Mouse (Mus musculus) left cerebral cortex, adult 9 months (tissue): Measurements from ENCODE around the gene Itpk1.

Experiments used
- DNase-seq, 2 experiments: peaks; one replicate each; pipeline ENCODE4 v3.0.0; 2022; ENCODE audit warnings: low spot score in 2 of 2

Gene Itpk1

DNA sequence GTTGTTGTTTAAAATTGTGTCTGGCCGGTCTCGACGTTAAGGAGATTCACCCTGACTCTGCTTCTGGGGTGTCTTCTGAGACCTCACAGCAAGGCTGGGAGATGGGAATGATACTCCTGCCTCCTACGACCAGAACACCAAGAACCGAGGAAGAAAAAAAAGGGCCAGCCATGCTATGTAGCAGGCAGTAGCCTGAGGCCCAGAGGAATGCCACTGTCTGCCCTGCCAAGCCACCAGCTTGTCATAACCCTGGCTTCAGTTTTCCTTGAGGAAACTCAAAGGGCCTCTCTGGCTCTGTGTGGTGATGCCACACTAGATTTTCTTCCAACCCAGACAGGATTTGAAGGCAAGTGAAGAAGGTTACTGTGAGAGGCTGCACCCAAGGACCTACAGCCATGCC lies 79.6 kb downstream of the Itpk1 start:
- no peak for DNase-seq

GRCm38 (mm10) chr12:102623827-102624226 lies 80.9 kb downstream of the Itpk1 start:
- no peak for DNase-seq

DNA sequence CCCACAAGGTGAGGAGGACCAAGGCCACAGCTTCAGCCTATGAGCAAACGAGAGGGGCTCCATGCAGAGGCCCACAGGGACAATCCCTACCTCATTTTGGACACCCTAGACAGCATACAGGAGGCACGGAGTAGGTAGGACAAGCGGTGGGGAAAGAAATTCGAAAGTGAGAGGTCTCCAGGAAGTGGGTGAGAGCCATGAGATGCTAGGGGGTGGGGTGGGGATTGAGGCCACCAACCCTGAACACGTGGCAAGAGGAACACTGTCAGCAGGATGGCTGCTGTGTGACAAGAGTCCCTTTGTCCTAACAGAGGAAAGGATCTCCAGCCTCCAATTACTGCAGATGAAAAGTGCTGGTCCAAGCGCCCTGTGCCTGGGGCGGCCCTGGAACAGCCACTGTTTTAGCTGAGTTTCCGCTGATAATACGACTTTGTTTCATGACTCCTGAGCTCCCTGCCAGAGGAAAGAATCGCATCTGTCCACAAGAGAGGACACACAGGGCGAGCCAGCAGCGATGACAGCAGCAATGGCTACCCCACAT lies 82.4 kb downstream of the Itpk1 start:
- DNase-seq: peak in 1 of 2 experiments; percentile 43

DNA sequence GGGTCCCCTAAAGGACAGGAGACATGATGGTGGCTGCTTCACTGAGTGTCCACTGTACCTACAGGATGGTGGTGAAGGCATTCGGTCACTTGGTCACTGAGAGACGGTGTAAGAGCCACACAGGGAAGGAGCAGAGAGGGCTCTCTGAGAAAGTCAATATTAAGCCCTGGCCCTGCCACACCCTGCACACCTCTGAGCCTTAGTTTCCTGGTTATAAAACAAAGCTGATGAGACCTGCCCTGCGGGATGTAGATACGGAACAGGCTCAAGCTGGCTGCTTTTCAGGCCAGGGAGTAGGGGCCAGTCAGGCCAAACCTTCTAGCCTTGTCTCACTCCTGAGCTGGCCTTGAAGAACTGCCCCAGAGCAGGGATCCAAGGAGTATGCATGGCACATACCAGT lies 82.9 kb downstream of the Itpk1 start:
- no peak for DNase-seq

- DNase-seq: no peak
Observed at GRCm38 (mm10) chr12:102621205-102621604, 83.5 kb downstream of the Itpk1 start.

GRCm38 (mm10) chr12:102619908-102620307 lies 84.8 kb downstream of the Itpk1 start:
- DNase-seq: no peak

GRCm38 (mm10) chr12:102618085-102618484 lies 86.6 kb downstream of the Itpk1 start:
- no peak for DNase-seq

- no peak for DNase-seq
Observed at GRCm38 (mm10) chr12:102616843-102617519, 87.7 kb downstream of the Itpk1 start.

GRCm38 (mm10) chr12:102616201-102616600 lies 88.5 kb downstream of the Itpk1 start:
- DNase-seq: no peak

GRCm38 (mm10) chr12:102613411-102613810 lies 91.3 kb downstream of the Itpk1 start:
- DNase-seq: no peak

GRCm38 (mm10) chr12:102612431-102612830 lies 92.3 kb downstream of the Itpk1 start:
- DNase-seq: no peak

GRCm38 (mm10) chr12:102610927-102611326 lies 93.8 kb downstream of the Itpk1 start:
- DNase-seq: no peak

DNA sequence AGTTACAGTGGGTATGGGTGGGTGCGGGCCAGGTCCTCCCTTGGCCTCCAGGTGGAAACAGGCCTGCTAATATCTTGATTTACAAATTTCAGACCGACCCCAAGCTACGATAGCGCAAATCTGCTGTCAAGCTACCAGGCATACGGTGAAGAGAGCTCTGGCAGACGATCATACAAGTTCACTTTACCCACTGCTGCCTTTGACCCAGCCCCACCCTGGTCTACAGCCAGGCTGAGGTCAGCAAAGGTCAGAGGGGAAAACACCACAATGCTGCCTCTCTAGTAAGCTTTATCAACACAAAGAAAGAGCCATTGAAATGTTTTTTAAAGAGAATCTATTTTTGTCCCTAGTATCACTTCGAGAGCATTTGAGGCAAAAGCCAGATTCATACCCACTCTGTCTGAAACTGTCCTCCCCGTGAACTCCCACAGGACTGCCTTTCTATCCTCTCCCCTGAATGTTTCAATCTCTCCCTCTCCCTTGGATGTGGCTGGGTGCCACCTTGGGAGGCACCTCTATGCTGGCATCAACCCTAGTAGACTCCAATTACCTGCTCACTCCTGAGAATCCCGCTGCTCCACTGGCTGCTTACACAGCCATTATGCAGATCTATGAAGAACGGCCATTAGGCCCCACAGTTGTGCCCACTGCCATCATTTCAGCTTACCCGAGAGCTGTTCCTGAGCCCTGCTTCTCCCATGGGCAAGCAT lies 96.8 kb downstream of the Itpk1 start:
- DNase-seq: no peak

DNA sequence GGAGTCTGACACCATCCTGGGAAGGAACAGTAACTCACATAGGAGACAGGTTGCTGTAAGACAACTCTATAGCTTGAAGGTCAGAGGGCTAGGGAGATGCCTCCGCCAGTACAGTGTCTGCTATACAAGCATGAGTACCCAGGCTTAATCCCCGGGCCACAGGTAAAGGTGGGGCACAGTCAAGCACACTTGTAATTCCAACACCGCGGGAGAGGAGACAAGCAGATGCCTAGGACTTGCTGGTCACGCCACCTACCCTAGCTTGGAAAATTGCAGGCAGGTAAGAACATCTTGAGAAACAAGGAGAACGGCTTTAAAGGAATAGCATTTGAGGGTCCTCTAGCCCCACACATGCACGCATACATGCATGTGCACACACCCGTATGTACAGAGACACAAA lies 97.7 kb downstream of the Itpk1 start:
- no peak for DNase-seq

DNA sequence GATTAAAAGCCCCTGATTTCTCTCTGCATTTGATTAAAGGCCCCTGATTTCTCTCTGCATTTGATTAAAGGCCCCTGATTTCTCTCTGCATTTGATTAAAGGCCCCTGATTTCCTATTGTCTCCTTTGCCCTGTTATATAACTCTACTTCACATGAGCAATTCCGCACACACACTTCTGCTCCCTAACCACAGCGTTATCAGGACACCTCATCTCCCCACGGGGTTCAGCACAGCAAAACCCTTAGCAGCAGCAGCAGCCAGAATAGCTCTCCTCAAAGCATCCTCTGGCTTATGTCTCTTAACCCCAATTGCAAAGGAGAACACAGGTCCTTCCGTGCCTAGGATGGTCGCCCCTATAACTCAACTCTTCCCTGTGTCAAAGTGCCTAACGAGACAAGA lies 99.1 kb downstream of the Itpk1 start:
- no peak for DNase-seq

DNA sequence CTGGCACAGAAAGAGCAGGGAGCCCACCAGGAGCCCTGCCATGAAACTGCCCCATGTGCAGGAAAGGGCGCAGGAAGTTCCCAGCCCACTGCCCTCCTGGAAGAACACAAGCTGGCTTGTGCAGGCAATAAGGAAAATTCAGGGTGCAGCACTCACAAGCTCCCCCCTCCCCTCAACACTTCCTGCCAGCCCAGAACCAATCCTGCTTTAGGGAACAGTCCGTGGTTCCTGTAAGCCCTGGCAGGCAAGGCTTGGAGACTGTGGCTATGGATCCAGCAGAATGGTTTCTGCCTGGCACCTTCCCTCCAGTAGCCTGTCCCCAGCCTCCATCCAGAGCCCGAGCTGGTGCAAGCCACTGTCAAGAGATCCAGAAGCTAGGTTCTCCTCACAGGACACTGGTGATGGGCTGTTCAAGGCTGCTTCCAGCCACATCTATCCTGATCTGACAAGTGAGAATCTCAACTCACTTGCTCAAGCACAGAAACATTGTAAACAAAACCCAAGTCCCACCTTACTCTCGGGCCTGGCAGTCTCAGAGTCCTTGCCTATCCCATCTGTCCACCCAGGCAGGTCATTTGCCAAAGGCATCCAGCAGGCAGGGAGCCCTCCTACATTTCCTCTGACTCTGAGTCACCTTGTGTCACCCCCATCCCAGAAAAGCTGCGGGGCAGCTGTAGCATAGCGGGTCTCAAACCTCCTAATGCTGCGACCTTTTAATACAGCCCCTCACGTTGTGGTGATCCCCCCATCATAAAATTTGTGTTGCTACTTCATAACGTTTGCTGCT lies 102.3 kb downstream of the Itpk1 start:
- no peak for DNase-seq

GRCm38 (mm10) chr12:102601847-102602246 lies 102.9 kb downstream of the Itpk1 start:
- DNase-seq: no peak

GRCm38 (mm10) chr12:102600345-102600744 lies 104.4 kb downstream of the Itpk1 start:
- no peak for DNase-seq

- DNase-seq: no peak
Observed at GRCm38 (mm10) chr12:102599801-102600200, 104.9 kb downstream of the Itpk1 start.

DNA sequence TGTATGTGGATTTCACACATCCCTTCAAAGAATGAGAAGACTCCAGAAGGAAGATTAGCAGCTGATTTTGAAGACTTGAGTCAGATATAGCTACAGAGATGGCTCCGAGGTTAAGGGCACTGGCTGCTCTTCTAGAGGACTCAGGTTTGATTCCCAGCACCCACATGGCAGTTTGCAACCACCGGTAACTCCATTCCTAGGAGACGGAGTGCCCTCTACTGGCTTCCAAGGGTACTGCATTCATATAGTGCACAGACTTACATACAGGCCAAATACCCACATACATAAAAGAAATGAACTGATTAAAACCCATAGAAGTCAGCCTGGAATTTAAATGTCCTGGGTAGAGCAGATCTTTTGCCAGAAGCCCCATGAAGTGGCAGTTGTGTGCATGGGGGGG lies 106.2 kb downstream of the Itpk1 start:
- no peak for DNase-seq

DNA sequence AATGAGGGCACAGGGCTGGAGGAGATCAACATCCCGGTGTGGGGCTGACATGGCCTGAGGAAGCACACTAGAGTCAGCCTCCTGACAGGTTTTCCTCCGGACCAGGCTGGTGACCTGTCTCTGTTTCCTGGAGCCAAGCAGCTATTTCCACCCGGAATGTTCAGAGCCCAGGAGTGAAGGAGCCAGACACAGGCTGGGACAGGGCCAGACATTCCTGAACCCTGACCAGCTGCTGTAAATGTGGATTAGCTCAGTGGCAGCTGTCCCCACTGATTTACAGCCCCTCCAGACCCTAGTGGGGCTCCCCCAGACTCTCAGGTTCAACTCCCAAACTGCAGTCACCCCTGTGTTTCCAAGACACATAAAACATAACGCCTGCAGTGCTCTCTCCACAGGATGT lies 107.3 kb downstream of the Itpk1 start:
- no peak for DNase-seq

DNA sequence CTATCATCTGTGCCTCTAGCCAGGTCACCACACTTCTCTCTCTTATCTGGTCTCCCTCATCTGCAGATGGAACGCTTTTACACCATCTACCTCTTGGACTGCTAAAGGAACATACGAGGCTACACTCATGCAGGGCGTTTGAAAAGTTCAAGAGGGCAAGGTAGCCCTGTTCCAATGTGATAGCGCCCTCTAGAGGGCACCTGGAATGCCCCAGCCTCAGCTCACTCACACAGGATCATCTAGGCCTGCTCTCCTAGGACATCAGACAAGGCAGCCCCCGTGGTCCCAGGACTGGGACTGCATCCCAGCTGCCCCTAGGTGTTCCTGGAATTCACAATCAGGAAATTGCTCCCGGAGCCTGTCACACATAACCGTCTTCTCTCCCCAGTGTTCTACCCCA lies 108.3 kb downstream of the Itpk1 start:
- no peak for DNase-seq
